Mouse (Mus musculus): ENCODE data around the gene Hoxd8. TPM values are rescaled to one million over a fixed set of nuclear protein-coding genes. Genes with fewer than 3 reads are reported as not detected.
A peak's percentile ranks its signal among the peaks of the same experiment; 100 is the strongest.

Gene Hoxd8
- total and polyA plus RNA-seq, 2 experiments from 2014 or later, result 0.10 to 0.22 TPM

GRCm38 (mm10) chr2:74666411-74666810, 38.0 kb upstream of the Hoxd8 start:
- Histone ChIP-seq H3K27me3 (ENCODE audit: insufficient read depth, low read length) (peaks cover 95% of the 10 kb centered on the region), H3K27ac (ENCODE audit: low read depth, low read length) (no peak overlapping the region), H3K4me3 (ENCODE audit: low read depth, low read length) (no peak overlapping the region), H3K36me3 (ENCODE audit: insufficient read depth) (no peaks in the 10 kb centered on the region), H3K9me3 (ENCODE audit: low read length) (no peaks in the 10 kb centered on the region), H3K9ac (no peak overlapping the region), H3K4me2 (ENCODE audit: low read depth) (no peak overlapping the region), H3K4me1 (ENCODE audit: insufficient read depth) (no peaks in the 10 kb centered on the region)
- WGBS, result 3% methylated on average over 7 of the region's 7 CpGs
- ATAC-seq (no peak), DNase-seq (no peak)
- no peak for TF ChIP-seq CTCF (IDR thresholded peaks at IDR 0.05; ENCODE audit: low read depth)

- H3K36me3 ChIP-seq (ENCODE audit: insufficient read depth), result no peaks in the 10 kb centered on the region
- peak; percentile 48 for DNase-seq
- no peak overlapping the region for H3K27ac ChIP-seq (ENCODE audit: low read depth, low read length)
- no peak for ATAC-seq
- 2% methylated on average over 36 of the region's 36 CpGs for WGBS
- H3K4me1 ChIP-seq (ENCODE audit: insufficient read depth), result no peaks in the 10 kb centered on the region
- H3K27me3 ChIP-seq (ENCODE audit: insufficient read depth, low read length), result peaks cover 95% of the 10 kb centered on the region
- no peak overlapping the region for H3K4me3 ChIP-seq (ENCODE audit: low read depth, low read length)
- H3K9me3 ChIP-seq (ENCODE audit: low read length), result no peaks in the 10 kb centered on the region
- no peak overlapping the region for H3K9ac ChIP-seq
- no peak for TF ChIP-seq CTCF (IDR thresholded peaks at IDR 0.05; ENCODE audit: low read depth)
- no peak overlapping the region for H3K4me2 ChIP-seq (ENCODE audit: low read depth)
These were observed 37.1 kb upstream of the Hoxd8 start for GRCm38 (mm10) chr2:74667191-74667841.

GRCm38 (mm10) chr2:74667842-74668357, 36.5 kb upstream of the Hoxd8 start, which contains the start of gene Hoxd13:
Hoxd13 (plus strand) TSS chr2:74668310.
- Histone ChIP-seq H3K9ac (no peak within 1 kb of the TSS), H3K36me3 (ENCODE audit: insufficient read depth) (no peaks in the 10 kb centered on the region), H3K27me3 (ENCODE audit: insufficient read depth, low read length) (peaks cover 95% of the 10 kb centered on the region), H3K4me3 (ENCODE audit: low read depth, low read length) (peak within 1 kb of the TSS; percentile 10), H3K9me3 (ENCODE audit: low read length) (no peaks in the 10 kb centered on the region), H3K27ac (ENCODE audit: low read depth, low read length) (no peak within 1 kb of the TSS), H3K4me2 (ENCODE audit: low read depth) (peak within 1 kb of the TSS; percentile 37), H3K4me1 (ENCODE audit: insufficient read depth) (no peaks in the 10 kb centered on the region)
- DNase-seq, result no peak
- ATAC-seq, result no peak
- 0% methylated on average over 19 of the region's 51 CpGs for WGBS
- no peak for TF ChIP-seq CTCF (IDR thresholded peaks at IDR 0.05; ENCODE audit: low read depth)

GRCm38 (mm10) chr2:74668370-74669229, 35.8 kb upstream of the Hoxd8 start:
- Histone ChIP-seq H3K4me2 (ENCODE audit: low read depth) (peak overlapping the region; percentile 37), H3K36me3 (ENCODE audit: insufficient read depth) (no peaks in the 10 kb centered on the region), H3K4me1 (ENCODE audit: insufficient read depth) (no peaks in the 10 kb centered on the region), H3K9ac (no peak overlapping the region), H3K27ac (ENCODE audit: low read depth, low read length) (no peak overlapping the region), H3K9me3 (ENCODE audit: low read length) (no peaks in the 10 kb centered on the region), H3K4me3 (ENCODE audit: low read depth, low read length) (peak overlapping the region; percentile 10), H3K27me3 (ENCODE audit: insufficient read depth, low read length) (peaks cover 95% of the 10 kb centered on the region)
- WGBS, result 3% methylated on average over 68 of the region's 74 CpGs
- ATAC-seq (peak; percentile 58; the same call in 1 of the 2 replicates), DNase-seq (peak; percentile 55)
- TF ChIP-seq CTCF (IDR thresholded peaks at IDR 0.05; ENCODE audit: low read depth), result no peak

- H3K4me3 ChIP-seq (ENCODE audit: low read depth, low read length), result no peak overlapping the region
- H3K9me3 ChIP-seq (ENCODE audit: low read length), result no peaks in the 10 kb centered on the region
- DNase-seq (no peak), ATAC-seq (no peak)
- H3K9ac ChIP-seq, result no peak overlapping the region
- H3K4me1 ChIP-seq (ENCODE audit: insufficient read depth), result no peaks in the 10 kb centered on the region
- 4% methylated on average over 3 of the region's 3 CpGs for WGBS
- no peak overlapping the region for H3K27ac ChIP-seq (ENCODE audit: low read depth, low read length)
- TF ChIP-seq CTCF (IDR thresholded peaks at IDR 0.05; ENCODE audit: low read depth), result no peak
- H3K36me3 ChIP-seq (ENCODE audit: insufficient read depth), result no peaks in the 10 kb centered on the region
- no peak overlapping the region for H3K4me2 ChIP-seq (ENCODE audit: low read depth)
- peaks cover 95% of the 10 kb centered on the region for H3K27me3 ChIP-seq (ENCODE audit: insufficient read depth, low read length)
These were observed 35.2 kb upstream of the Hoxd8 start for GRCm38 (mm10) chr2:74669230-74669578.

- WGBS, result 4% methylated on average over 14 of the region's 14 CpGs
- H3K36me3 ChIP-seq (ENCODE audit: insufficient read depth), result no peaks in the 10 kb centered on the region
- no peak overlapping the region for H3K27ac ChIP-seq (ENCODE audit: low read depth, low read length)
- H3K4me1 ChIP-seq (ENCODE audit: insufficient read depth), result no peaks in the 10 kb centered on the region
- no peak overlapping the region for H3K4me2 ChIP-seq (ENCODE audit: low read depth)
- H3K4me3 ChIP-seq (ENCODE audit: low read depth, low read length), result no peak overlapping the region
- no peaks in the 10 kb centered on the region for H3K9me3 ChIP-seq (ENCODE audit: low read length)
- DNase-seq, result no peak
- H3K27me3 ChIP-seq (ENCODE audit: insufficient read depth, low read length), result peaks cover 95% of the 10 kb centered on the region
- H3K9ac ChIP-seq, result no peak overlapping the region
- no peak for TF ChIP-seq CTCF (IDR thresholded peaks at IDR 0.05; ENCODE audit: low read depth)
- no peak for ATAC-seq
These were observed 34.7 kb upstream of the Hoxd8 start for GRCm38 (mm10) chr2:74669650-74670235.
